Mouse (Mus musculus): ENCODE measurements at regions not wholly inside any gene's neighbourhood (a gene's known extent, or its start where the extent isn't known, plus 50 kb on each side); places are given as distances from the start of the nearest gene placed in this dataset.
A peak's percentile ranks its signal among the peaks of the same experiment; 100 is the strongest.

- no peaks in the 10 kb centered on the region for H3K36me3 ChIP-seq (ENCODE audit: control insufficient read depth, insufficient read depth, low read length)
- no peak overlapping the region for H3K4me2 ChIP-seq (ENCODE audit: low read length)
- no peaks in the 10 kb centered on the region for H3K9me3 ChIP-seq (replicated peaks; ENCODE audit: control insufficient read depth, low read length)
- DNase-seq (ENCODE audit: low spot score) (no peak), ATAC-seq (no peak)
- H3K27ac ChIP-seq (ENCODE audit: low read depth, low read length) = no peak overlapping the region
- WGBS = 73% methylated on average over 3 of the region's 3 CpGs
- no peaks in the 10 kb centered on the region for H3K4me1 ChIP-seq (ENCODE audit: control insufficient read depth, insufficient read depth, low read length)
- no peak overlapping the region for H3K4me3 ChIP-seq (ENCODE audit: low read depth, low read length)
- H3K27me3 ChIP-seq (replicated peaks; ENCODE audit: control insufficient read depth, insufficient read depth, low read length) = no peaks in the 10 kb centered on the region
- H3K9ac ChIP-seq (ENCODE audit: low read length) = no peak overlapping the region
These were observed 146.5 kb upstream of the Crbn start for GRCm38 (mm10) chr6:106946227-106946927.

GRCm38 (mm10) chr6:106950909-106951308 is 151.0 kb upstream of the Crbn start:
- Histone ChIP-seq H3K9me3 (replicated peaks; ENCODE audit: control insufficient read depth, low read length) (no peaks in the 10 kb centered on the region), H3K4me1 (ENCODE audit: control insufficient read depth, insufficient read depth, low read length) (no peaks in the 10 kb centered on the region), H3K36me3 (ENCODE audit: control insufficient read depth, insufficient read depth, low read length) (no peaks in the 10 kb centered on the region), H3K9ac (ENCODE audit: low read length) (no peak overlapping the region), H3K27ac (ENCODE audit: low read depth, low read length) (no peak overlapping the region), H3K4me3 (ENCODE audit: low read depth, low read length) (no peak overlapping the region), H3K27me3 (replicated peaks; ENCODE audit: control insufficient read depth, insufficient read depth, low read length) (no peaks in the 10 kb centered on the region), H3K4me2 (ENCODE audit: low read length) (no peak overlapping the region)
- DNase-seq (ENCODE audit: low spot score) (peak; percentile 0), ATAC-seq (no peak)
- WGBS = 62% methylated on average over 4 of the region's 4 CpGs

GRCm38 (mm10) chr6:106961320-106961719 is 161.4 kb upstream of the Crbn start:
- ATAC-seq (peak; percentile 54; the same call in 1 of the 2 replicates), DNase-seq (ENCODE audit: low spot score) (peak; percentile 45)
- no peaks in the 10 kb centered on the region for H3K36me3 ChIP-seq (ENCODE audit: control insufficient read depth, insufficient read depth, low read length)
- no peak overlapping the region for H3K9ac ChIP-seq (ENCODE audit: low read length)
- H3K9me3 ChIP-seq (replicated peaks; ENCODE audit: control insufficient read depth, low read length) = no peaks in the 10 kb centered on the region
- no peak overlapping the region for H3K4me2 ChIP-seq (ENCODE audit: low read length)
- no peaks in the 10 kb centered on the region for H3K4me1 ChIP-seq (ENCODE audit: control insufficient read depth, insufficient read depth, low read length)
- WGBS = 72% methylated on average over 2 of the region's 2 CpGs
- no peaks in the 10 kb centered on the region for H3K27me3 ChIP-seq (replicated peaks; ENCODE audit: control insufficient read depth, insufficient read depth, low read length)
- no peak overlapping the region for H3K4me3 ChIP-seq (ENCODE audit: low read depth, low read length)
- no peak overlapping the region for H3K27ac ChIP-seq (ENCODE audit: low read depth, low read length)

GRCm38 (mm10) chr6:106964337-106964736 is 164.5 kb upstream of the Crbn start:
- no peak overlapping the region for H3K4me2 ChIP-seq (ENCODE audit: low read length)
- no peak overlapping the region for H3K4me3 ChIP-seq (ENCODE audit: low read depth, low read length)
- WGBS = 79% methylated on average over 1 of the region's 1 CpGs
- no peaks in the 10 kb centered on the region for H3K4me1 ChIP-seq (ENCODE audit: control insufficient read depth, insufficient read depth, low read length)
- no peak overlapping the region for H3K27ac ChIP-seq (ENCODE audit: low read depth, low read length)
- no peaks in the 10 kb centered on the region for H3K9me3 ChIP-seq (replicated peaks; ENCODE audit: control insufficient read depth, low read length)
- ATAC-seq (no peak), DNase-seq (ENCODE audit: low spot score) (no peak)
- no peaks in the 10 kb centered on the region for H3K36me3 ChIP-seq (ENCODE audit: control insufficient read depth, insufficient read depth, low read length)
- H3K27me3 ChIP-seq (replicated peaks; ENCODE audit: control insufficient read depth, insufficient read depth, low read length) = no peaks in the 10 kb centered on the region
- no peak overlapping the region for H3K9ac ChIP-seq (ENCODE audit: low read length)

- no peak overlapping the region for H3K4me2 ChIP-seq (ENCODE audit: low read length)
- DNase-seq (ENCODE audit: low spot score) = no peak
These were observed 175.6 kb upstream of the Crbn start for GRCm38 (mm10) chr6:106975439-106975838.

GRCm38 (mm10) chr6:106978721-106979120 is 178.8 kb upstream of the Crbn start:
- Histone ChIP-seq H3K36me3 (ENCODE audit: control insufficient read depth, insufficient read depth, low read length) (no peaks in the 10 kb centered on the region), H3K27me3 (replicated peaks; ENCODE audit: control insufficient read depth, insufficient read depth, low read length) (no peaks in the 10 kb centered on the region), H3K27ac (ENCODE audit: low read depth, low read length) (no peak overlapping the region), H3K4me3 (ENCODE audit: low read depth, low read length) (no peak overlapping the region), H3K9me3 (replicated peaks; ENCODE audit: control insufficient read depth, low read length) (no peaks in the 10 kb centered on the region), H3K4me1 (ENCODE audit: control insufficient read depth, insufficient read depth, low read length) (no peaks in the 10 kb centered on the region), H3K9ac (ENCODE audit: low read length) (no peak overlapping the region), H3K4me2 (ENCODE audit: low read length) (no peak overlapping the region)
- ATAC-seq (no peak), DNase-seq (ENCODE audit: low spot score) (peak; percentile 1)

More at GRCm38 (mm10) chr6:106975439-106975838, 175.6 kb upstream of the Crbn start:
- Histone ChIP-seq H3K36me3 (ENCODE audit: control insufficient read depth, insufficient read depth, low read length) (no peaks in the 10 kb centered on the region), H3K27ac (ENCODE audit: low read depth, low read length) (no peak overlapping the region), H3K4me1 (ENCODE audit: control insufficient read depth, insufficient read depth, low read length) (no peaks in the 10 kb centered on the region), H3K27me3 (replicated peaks; ENCODE audit: control insufficient read depth, insufficient read depth, low read length) (no peaks in the 10 kb centered on the region), H3K4me3 (ENCODE audit: low read depth, low read length) (no peak overlapping the region), H3K9ac (ENCODE audit: low read length) (no peak overlapping the region), H3K9me3 (replicated peaks; ENCODE audit: control insufficient read depth, low read length) (no peaks in the 10 kb centered on the region)
- no peak for ATAC-seq
- 63% methylated on average over 2 of the region's 2 CpGs for WGBS

GRCm38 (mm10) chr6:106979755-106980154 is 179.9 kb upstream of the Crbn start:
- Histone ChIP-seq H3K9me3 (replicated peaks; ENCODE audit: control insufficient read depth, low read length) (no peaks in the 10 kb centered on the region), H3K36me3 (ENCODE audit: control insufficient read depth, insufficient read depth, low read length) (no peaks in the 10 kb centered on the region), H3K9ac (ENCODE audit: low read length) (no peak overlapping the region), H3K4me1 (ENCODE audit: control insufficient read depth, insufficient read depth, low read length) (no peaks in the 10 kb centered on the region), H3K4me2 (ENCODE audit: low read length) (no peak overlapping the region), H3K27me3 (replicated peaks; ENCODE audit: control insufficient read depth, insufficient read depth, low read length) (no peaks in the 10 kb centered on the region), H3K4me3 (ENCODE audit: low read depth, low read length) (no peak overlapping the region), H3K27ac (ENCODE audit: low read depth, low read length) (no peak overlapping the region)
- ATAC-seq (no peak), DNase-seq (ENCODE audit: low spot score) (no peak)
- WGBS = 80% methylated on average over 3 of the region's 3 CpGs

GRCm38 (mm10) chr6:106980188-106980587 is 180.3 kb upstream of the Crbn start:
- Histone ChIP-seq H3K9ac (ENCODE audit: low read length) (no peak overlapping the region), H3K36me3 (ENCODE audit: control insufficient read depth, insufficient read depth, low read length) (no peaks in the 10 kb centered on the region), H3K4me2 (ENCODE audit: low read length) (no peak overlapping the region), H3K9me3 (replicated peaks; ENCODE audit: control insufficient read depth, low read length) (no peaks in the 10 kb centered on the region), H3K27ac (ENCODE audit: low read depth, low read length) (no peak overlapping the region), H3K4me3 (ENCODE audit: low read depth, low read length) (no peak overlapping the region), H3K4me1 (ENCODE audit: control insufficient read depth, insufficient read depth, low read length) (no peaks in the 10 kb centered on the region), H3K27me3 (replicated peaks; ENCODE audit: control insufficient read depth, insufficient read depth, low read length) (no peaks in the 10 kb centered on the region)
- ATAC-seq (no peak), DNase-seq (ENCODE audit: low spot score) (peak; percentile 22)
- 47% methylated on average over 4 of the region's 4 CpGs for WGBS

GRCm38 (mm10) chr6:106981232-106981631 is 181.4 kb upstream of the Crbn start:
- H3K9ac ChIP-seq (ENCODE audit: low read length) = no peak overlapping the region
- DNase-seq (ENCODE audit: low spot score) (no peak), ATAC-seq (no peak)
- no peaks in the 10 kb centered on the region for H3K9me3 ChIP-seq (replicated peaks; ENCODE audit: control insufficient read depth, low read length)
- H3K4me2 ChIP-seq (ENCODE audit: low read length) = no peak overlapping the region
- H3K4me3 ChIP-seq (ENCODE audit: low read depth, low read length) = no peak overlapping the region
- H3K27me3 ChIP-seq (replicated peaks; ENCODE audit: control insufficient read depth, insufficient read depth, low read length) = no peaks in the 10 kb centered on the region
- H3K4me1 ChIP-seq (ENCODE audit: control insufficient read depth, insufficient read depth, low read length) = no peaks in the 10 kb centered on the region
- no peak overlapping the region for H3K27ac ChIP-seq (ENCODE audit: low read depth, low read length)
- WGBS = 95% methylated on average over 1 of the region's 1 CpGs
- no peaks in the 10 kb centered on the region for H3K36me3 ChIP-seq (ENCODE audit: control insufficient read depth, insufficient read depth, low read length)

Data from forebrain, embryonic 14.5 days (tissue).